Mouse (Mus musculus) ES-E14 (cell line): ENCODE results near the gene Slc4a4.

Source experiments
- CHD2 ChIP-seq: IDR thresholded peaks from 2 replicates; pipeline ENCODE4 v1.6.1; 2014; ENCODE audit warnings: mild to moderate bottlenecking, low read depth, low read length, inconsistent platforms
- HCFC1 ChIP-seq: IDR thresholded peaks from 2 replicates; pipeline ENCODE4 v1.6.1; 2012; ENCODE audit warnings: low read length, inconsistent platforms, borderline replicate concordance; ENCODE audit not compliant: insufficient read depth
- ZC3H11A ChIP-seq: IDR thresholded peaks from 2 replicates; pipeline ENCODE4 v1.6.1; 2012; ENCODE audit warnings: low read depth, mild to moderate bottlenecking, inconsistent platforms, low read length, borderline replicate concordance
- ZNF384 ChIP-seq: IDR thresholded peaks from 2 replicates; pipeline ENCODE4 v1.6.1; 2012; ENCODE audit warnings: low read depth, low read length, inconsistent platforms

GRCm38 (mm10) chr5:88959412-88959811 is 72.8 kb downstream of the Slc4a4 start:
- TF ChIP-seq ZNF384 (no peak), HCFC1 (no peak), CHD2 (no peak), ZC3H11A (no peak)
